Mouse (Mus musculus) ES-Bruce4 (cell line): Measurements from ENCODE around the gene Gm11985.

Experiments used
- CTCF ChIP-seq: IDR thresholded peaks from one replicate; pipeline ENCODE4 v1.8.1; 2011; ENCODE audit warnings: low read depth, low read length
- POLR2A ChIP-seq: IDR thresholded peaks from one replicate; pipeline ENCODE4 v1.8.1; 2011; ENCODE audit warnings: low read length; ENCODE audit not compliant: insufficient read depth

DNA sequence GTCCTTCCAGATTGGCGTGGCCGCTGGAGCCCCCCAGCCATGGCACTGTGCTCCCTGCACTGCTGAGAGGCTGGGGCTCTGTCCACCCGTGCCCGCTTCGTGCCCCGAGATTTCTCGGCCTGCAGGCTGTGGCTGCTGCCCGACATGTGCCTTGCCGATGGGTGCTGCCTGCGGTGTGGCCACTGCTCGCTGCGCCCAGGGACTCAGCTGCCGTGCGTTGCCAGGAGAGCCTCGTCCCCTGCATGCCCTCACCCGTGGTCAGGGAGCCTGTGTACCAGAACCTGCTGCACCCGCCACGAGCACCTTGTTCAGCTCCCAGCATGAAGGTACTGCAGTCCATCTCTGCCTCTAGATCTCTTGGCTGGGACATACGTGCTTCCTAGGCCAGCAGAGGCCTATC lies 9.6 kb upstream of the Gm11985 start:
- TF ChIP-seq CTCF (no peak), POLR2A (no peak)
